22 mouse cellular contexts compared by ENCODE assay signal in genomic region chr13:63910141-63910804, GRCm38 (mm10).
DNase-seq lines count a peak whose midpoint lies in the region; ATAC-seq and TF ChIP-seq lines count a peak whose summit lies in the region.
"Had no signal": no experiment of that assay in that cellular context is flagged by ENCODE, and none has a peak within 500 bp of the region (broad histone marks: within the 10 kb centered on the region; RNA-seq: fewer than 3 reads in every experiment).

No protein-coding gene starts in this region.

- TF ChIP-seq EP300 in liver, postnatal 0 days (IDR thresholded peaks at IDR 0.05; ENCODE audit: low read depth) = no peak

- no peak for TF ChIP-seq CTCF in liver, postnatal 0 days (IDR thresholded peaks at IDR 0.05; ENCODE audit: low read depth)

- no peak overlapping the region for H3K9ac ChIP-seq in liver, embryonic 13.5 days
- H3K9ac ChIP-seq in liver, postnatal 0 days (replicated peaks) = no peak overlapping the region
- no peak overlapping the region for H3K9ac ChIP-seq in embryonic facial prominence, embryonic 15.5 days
- H3K9ac ChIP-seq: forebrain, postnatal 0 days; heart, embryonic 13.5 days; midbrain, embryonic 12.5 days; neural tube, embryonic 15.5 days had no signal

- H3K36me3 ChIP-seq in liver, embryonic 13.5 days = no peaks in the 10 kb centered on the region
- no peaks in the 10 kb centered on the region for H3K36me3 ChIP-seq in liver, postnatal 0 days (replicated peaks; ENCODE audit: insufficient read depth, low read length)
- H3K36me3 ChIP-seq in embryonic facial prominence, embryonic 10.5 days (replicated peaks) = no peaks in the 10 kb centered on the region
- no peaks in the 10 kb centered on the region for H3K36me3 ChIP-seq in embryonic facial prominence, embryonic 15.5 days
- H3K36me3 ChIP-seq: heart, embryonic 13.5 days; midbrain, embryonic 12.5 days; neural tube, embryonic 15.5 days had no signal

- no peak overlapping the region for H3K4me3 ChIP-seq in liver, embryonic 13.5 days (replicated peaks)
- no peak overlapping the region for H3K4me3 ChIP-seq in liver, postnatal 0 days (ENCODE audit: low read depth, low read length)
- H3K4me3 ChIP-seq in embryonic facial prominence, embryonic 10.5 days = no peak overlapping the region
- no peak overlapping the region for H3K4me3 ChIP-seq in embryonic facial prominence, embryonic 15.5 days (replicated peaks)
- H3K4me3 ChIP-seq: heart, embryonic 13.5 days; midbrain, embryonic 12.5 days; myocyte; neural tube, embryonic 15.5 days had no signal

- no peaks in the 10 kb centered on the region for H3K9me3 ChIP-seq in liver, embryonic 13.5 days (replicated peaks)
- no peaks in the 10 kb centered on the region for H3K9me3 ChIP-seq in liver, postnatal 0 days (ENCODE audit: low read length)
- H3K9me3 ChIP-seq in embryonic facial prominence, embryonic 10.5 days = no peaks in the 10 kb centered on the region
- H3K9me3 ChIP-seq in embryonic facial prominence, embryonic 15.5 days (replicated peaks) = no peaks in the 10 kb centered on the region
- H3K9me3 ChIP-seq: heart, embryonic 13.5 days; midbrain, embryonic 12.5 days; neural tube, embryonic 15.5 days had no signal

- intact Hi-C loops in gastrocnemius, postnatal 36 days (cut with DNase I) = no loop called here

- H3K27me3 ChIP-seq in liver, embryonic 13.5 days = no peaks in the 10 kb centered on the region
- no peaks in the 10 kb centered on the region for H3K27me3 ChIP-seq in liver, postnatal 0 days (ENCODE audit: insufficient read depth, low read length)
- H3K27me3 ChIP-seq in embryonic facial prominence, embryonic 10.5 days (replicated peaks; ENCODE audit: low read depth, poor library complexity, severe bottlenecking) = 0 out of 2 replicates have a peak, but pooled peaks cover 4% of the 10 kb centered on the region
- H3K27me3 ChIP-seq in embryonic facial prominence, embryonic 15.5 days = no peaks in the 10 kb centered on the region
- H3K27me3 ChIP-seq: heart, embryonic 13.5 days; neural tube, embryonic 15.5 days; Patski had no signal

- H3K27ac ChIP-seq in liver, embryonic 13.5 days = no peak overlapping the region
- no peak overlapping the region for H3K27ac ChIP-seq in liver, postnatal 0 days (ENCODE audit: low read depth)
- 0 out of 2 replicates have a peak overlapping the region, but pooled peaks have one; percentile 30 for H3K27ac ChIP-seq in embryonic facial prominence, embryonic 10.5 days (replicated peaks)
- 0 out of 2 replicates have a peak overlapping the region, but pooled peaks have one; percentile 44 for H3K27ac ChIP-seq in embryonic facial prominence, embryonic 15.5 days (replicated peaks)
- H3K27ac ChIP-seq: heart, embryonic 13.5 days; midbrain, embryonic 12.5 days; neural tube, embryonic 15.5 days had no signal

- DNase-seq in liver, embryonic 13.5 days = no peak
- DNase-seq in liver, postnatal 0 days = no peak
- DNase-seq in embryonic facial prominence, embryonic 10.5 days (ENCODE audit: low spot score) = no peak
- no peak for DNase-seq in B cell, adult 2 months
- no peak for DNase-seq in gastrocnemius, postnatal 36 days
- DNase-seq: adrenal gland, adult 8-10 months; cerebellum, adult 9-10 months; forebrain, postnatal 0 days; kidney, adult 18-20 months; kidney, postnatal 10 days; left cerebral cortex, postnatal 4 days; right cerebral cortex, postnatal 14 days; thymus, postnatal 14 days had no signal

- ATAC-seq in liver, embryonic 13.5 days (ENCODE audit: low read depth) = peak; percentile 45; the same call in 1 of the 2 replicates
- ATAC-seq in liver, postnatal 0 days = no peak
- no peak for ATAC-seq in embryonic facial prominence, embryonic 15.5 days (ENCODE audit: insufficient number of reproducible peaks, low FRiP score, low TSS enrichment, low read depth)
- peak; percentile 58 for ATAC-seq in megakaryocyte-erythroid progenitor cell, adult 5-6 weeks (replicated peaks; ENCODE audit: low FRiP score, low TSS enrichment, poor library complexity, severe bottlenecking)
- ATAC-seq in CD4-positive, CD25-positive, alpha-beta regulatory T cell, adult 4 months = no peak
- ATAC-seq: forebrain, postnatal 0 days; hindbrain, embryonic 16.5 days; Patski had no signal

- 57% methylated on average over 5 of the region's 5 CpGs for WGBS in liver, embryonic 13.5 days (ENCODE audit: insufficient replicate concordance)
- WGBS in liver, postnatal 0 days (ENCODE audit: insufficient replicate concordance) = 65% methylated on average over 5 of the region's 5 CpGs
- WGBS in embryonic facial prominence, embryonic 10.5 days = 67% methylated on average over 5 of the region's 5 CpGs
- WGBS in embryonic facial prominence, embryonic 15.5 days = 44% methylated on average over 5 of the region's 5 CpGs

- H3K4me2 ChIP-seq in liver, embryonic 13.5 days = no peak overlapping the region
- no peak overlapping the region for H3K4me2 ChIP-seq in liver, postnatal 0 days (ENCODE audit: low read depth, low read length)
- no peak overlapping the region for H3K4me2 ChIP-seq in embryonic facial prominence, embryonic 15.5 days (replicated peaks)
- H3K4me2 ChIP-seq: heart, embryonic 13.5 days; midbrain, embryonic 12.5 days; neural tube, embryonic 15.5 days had no signal

- peaks cover 17% of the 10 kb centered on the region; the same call in 1 of the 2 replicates for H3K4me1 ChIP-seq in liver, embryonic 13.5 days (replicated peaks)
- H3K4me1 ChIP-seq in liver, postnatal 0 days (ENCODE audit: insufficient read depth) = peaks cover 2% of the 10 kb centered on the region; the same call in 1 of the 2 replicates
- peaks cover 39% of the 10 kb centered on the region for H3K4me1 ChIP-seq in embryonic facial prominence, embryonic 10.5 days
- H3K4me1 ChIP-seq in embryonic facial prominence, embryonic 15.5 days = peaks cover 18% of the 10 kb centered on the region
- H3K4me1 ChIP-seq: midbrain, embryonic 12.5 days; neural tube, embryonic 15.5 days had no signal

Comparison
In these comparisons a context has a peak if more than half of its experiments do, and no peak if none do; other contexts are left out.
1. ATAC-seq: peak in liver, embryonic 13.5 days (single experiment) and megakaryocyte-erythroid progenitor cell, adult 5-6 weeks (single experiment); none in liver, postnatal 0 days (single experiment), embryonic facial prominence, embryonic 15.5 days (single experiment) and CD4-positive, CD25-positive, alpha-beta regulatory T cell, adult 4 months (single experiment).
2. H3K27ac ChIP-seq: peak in embryonic facial prominence, embryonic 10.5 days (single experiment) and embryonic facial prominence, embryonic 15.5 days (single experiment); none in liver, embryonic 13.5 days (single experiment) and liver, postnatal 0 days (single experiment).